Mouse (Mus musculus) cerebellum, adult 2 months (tissue): ENCODE results near the gene Irak4.

Experiments used
- CTCF ChIP-seq: fragments of 200-500 bp; IDR thresholded peaks from 2 replicates; pipeline ENCODE4 v1.5.1; 2011; ENCODE audit warnings: low read depth, mild to moderate bottlenecking, control low read depth, low read length, moderate library complexity, borderline replicate concordance; ENCODE audit not compliant: insufficient read depth
- POLR2A ChIP-seq: fragments of 200-500 bp; IDR thresholded peaks from 2 replicates; pipeline ENCODE4 v1.6.1; 2011; ENCODE audit warnings: low read length, control low read depth, borderline replicate concordance; ENCODE audit not compliant: insufficient read depth

GRCm38 (mm10) chr15:94572746-94573145, 29.3 kb downstream of the Irak4 start:
- TF ChIP-seq CTCF (no peak), POLR2A (no peak)
